Mouse (Mus musculus) CH12.LX (cell line): ENCODE results near the gene Mnd1. TPM values are rescaled to one million over a fixed set of nuclear protein-coding genes. Genes with fewer than 3 reads are reported as not detected.
A peak's percentile ranks its signal among the peaks of the same experiment; 100 is the strongest.

Experiments used
- DNase-seq: peaks from one replicate; pipeline ENCODE4 v3.0.0-alpha.2; 2013; ENCODE audit errors: extremely low read depth
- H3K27ac ChIP-seq: 2 replicates; pipeline ENCODE4 v1.5.1; 2012; ENCODE audit warnings: low read depth, mild to moderate bottlenecking, control low read depth, moderate library complexity; ENCODE audit not compliant: insufficient read depth
- H3K27me3 ChIP-seq: replicated peaks from 2 replicates; pipeline ENCODE3; 2012; ENCODE audit warnings: inconsistent platforms
- H3K36me3 ChIP-seq, 2 experiments: replicated peaks in 1 of 2; 2 replicates each; pipeline versions ENCODE3 to v1.6.1; 2012; ENCODE audit warnings: inconsistent platforms in 1 of 2, low read length in 1 of 2, mild to moderate bottlenecking in 1 of 2, mixed read lengths in 1 of 2, moderate library complexity in 1 of 2; ENCODE audit not compliant: control insufficient read depth in 1 of 2, insufficient read depth in 1 of 2
- H3K4me1 ChIP-seq, 2 experiments: 2 replicates each; pipeline ENCODE4 v1.6.1; 2012; ENCODE audit warnings: inconsistent platforms in 1 of 2, moderate library complexity in 1 of 2; ENCODE audit not compliant: insufficient read depth in 2 of 2, control insufficient read depth in 1 of 2
- H3K4me2 ChIP-seq: 2 replicates; pipeline ENCODE4 v1.6.1; 2012; ENCODE audit warnings: low read depth, mild to moderate bottlenecking, control low read depth; ENCODE audit not compliant: poor library complexity, insufficient read depth, severe bottlenecking
- H3K4me3 ChIP-seq, 3 experiments: fragments of 150-350 bp in 1 of 3; sonication (generic) in 1 of 3; replicated peaks in 1 of 3; 2 replicates each; pipeline versions ENCODE3 to v1.5.1; 2011 to 2012; ENCODE audit warnings: low read depth in 2 of 3, low read length in 2 of 3, mild to moderate bottlenecking in 2 of 3, moderate library complexity in 2 of 3, control low read depth in 1 of 3, improper control_type of control experiment in 1 of 3, inconsistent platforms in 1 of 3, mixed read lengths in 1 of 3; ENCODE audit not compliant: poor library complexity in 1 of 3
- H3K79me2 ChIP-seq: replicated peaks from 2 replicates; pipeline ENCODE4 v1.6.1; 2012; ENCODE audit warnings: mild to moderate bottlenecking, moderate library complexity; ENCODE audit not compliant: control insufficient read depth, poor library complexity, insufficient read depth, severe bottlenecking; ENCODE audit errors: extremely low read depth
- H3K9ac ChIP-seq: 2 replicates; pipeline ENCODE4 v1.6.1; 2012; ENCODE audit warnings: low read depth, mild to moderate bottlenecking, control low read depth, moderate library complexity; ENCODE audit not compliant: insufficient read depth
- H3K9me3 ChIP-seq: replicated peaks from 2 replicates; pipeline ENCODE3; 2012; ENCODE audit warnings: low read length, inconsistent platforms, mixed read lengths
- BHLHE40 ChIP-seq: IDR thresholded peaks from 2 replicates; pipeline ENCODE4 v1.6.1; 2011; ENCODE audit warnings: mild to moderate bottlenecking, low read depth, low read length, improper control_type of control experiment
- CHD1 ChIP-seq: IDR thresholded peaks from 2 replicates; pipeline ENCODE4 v1.6.1; 2012; ENCODE audit warnings: low read depth, low read length, improper control_type of control experiment, inconsistent platforms
- CHD2 ChIP-seq: IDR thresholded peaks from 2 replicates; pipeline ENCODE4 v1.6.1; 2011; ENCODE audit warnings: low read length, improper control_type of control experiment
- CTCF ChIP-seq, 2 experiments: IDR thresholded peaks in 1 of 2; conservative IDR thresholded peaks in 1 of 2; 2 replicates each; pipeline ENCODE4 v1.5.1; 2011 to 2012; ENCODE audit warnings: low read depth in 2 of 2, low read length in 2 of 2, improper control_type of control experiment in 1 of 2, inconsistent platforms in 1 of 2, mild to moderate bottlenecking in 1 of 2, moderate library complexity in 1 of 2
- EP300 ChIP-seq: IDR thresholded peaks from 2 replicates; pipeline ENCODE4 v1.6.1; 2011; ENCODE audit warnings: low read length, improper control_type of control experiment
- ETS1 ChIP-seq: conservative IDR thresholded peaks from 2 replicates; pipeline ENCODE4 v1.6.1; 2012; ENCODE audit warnings: low read depth, mild to moderate bottlenecking, inconsistent platforms, low read length, improper control_type of control experiment, moderate library complexity
- GABPA ChIP-seq: IDR thresholded peaks from 2 replicates; pipeline ENCODE4 v1.6.1; 2012; ENCODE audit warnings: low read depth, low read length, improper control_type of control experiment, inconsistent platforms; ENCODE audit not compliant: insufficient replicate concordance
- IRF4 ChIP-seq: IDR thresholded peaks from 2 replicates; pipeline ENCODE4 v1.6.1; 2014; ENCODE audit warnings: low read depth, mild to moderate bottlenecking, inconsistent platforms, low read length, improper control_type of control experiment
- JUN ChIP-seq: IDR thresholded peaks from 2 replicates; pipeline ENCODE4 v1.6.1; 2011; ENCODE audit warnings: low read depth, mild to moderate bottlenecking, low read length, improper control_type of control experiment, moderate library complexity; ENCODE audit not compliant: insufficient read depth
- JUND ChIP-seq: conservative IDR thresholded peaks from 2 replicates; pipeline ENCODE4 v1.6.1; 2011; ENCODE audit warnings: low read depth, low read length, improper control_type of control experiment
- KAT2A ChIP-seq: IDR thresholded peaks from 2 replicates; pipeline ENCODE4 v1.6.1; 2012; ENCODE audit warnings: low read length, improper control_type of control experiment, inconsistent platforms; ENCODE audit not compliant: insufficient replicate concordance
- MAFK ChIP-seq: IDR thresholded peaks from 2 replicates; pipeline ENCODE4 v1.6.1; 2011; ENCODE audit warnings: low read length, improper control_type of control experiment; ENCODE audit not compliant: insufficient replicate concordance
- MAZ ChIP-seq: IDR thresholded peaks from 2 replicates; pipeline ENCODE4 v1.6.1; 2012; ENCODE audit warnings: low read depth, mild to moderate bottlenecking, inconsistent platforms, low read length, improper control_type of control experiment, moderate library complexity
- MEF2A ChIP-seq: IDR thresholded peaks from 2 replicates; pipeline ENCODE4 v1.6.1; 2014; ENCODE audit warnings: low read depth, mild to moderate bottlenecking, inconsistent platforms, low read length, improper control_type of control experiment, borderline replicate concordance
- MXI1 ChIP-seq: IDR thresholded peaks from 2 replicates; pipeline ENCODE4 v1.6.1; 2011; ENCODE audit warnings: mild to moderate bottlenecking, low read depth, low read length, improper control_type of control experiment
- MYC ChIP-seq: IDR thresholded peaks from 2 replicates; pipeline ENCODE4 v1.6.1; 2011; ENCODE audit warnings: low read depth, mild to moderate bottlenecking, improper control_type of control experiment, low read length
- NRF1 ChIP-seq: IDR thresholded peaks from 2 replicates; pipeline ENCODE4 v1.6.1; 2014; ENCODE audit warnings: low read depth, mild to moderate bottlenecking, inconsistent platforms, low read length, improper control_type of control experiment, moderate library complexity
- POLR2A ChIP-seq: IDR thresholded peaks from 2 replicates; pipeline ENCODE4 v1.6.1; 2011; ENCODE audit warnings: low read depth, mild to moderate bottlenecking, improper control_type of control experiment, low read length
- POLR2AphosphoS2 ChIP-seq: IDR thresholded peaks from 2 replicates; pipeline ENCODE4 v1.6.1; 2011; ENCODE audit warnings: low read depth, low read length, improper control_type of control experiment
- RAD21 ChIP-seq: IDR thresholded peaks from 2 replicates; pipeline ENCODE4 v1.6.1; 2011; ENCODE audit warnings: low read depth, mild to moderate bottlenecking, low read length, improper control_type of control experiment, moderate library complexity
- RCOR1 ChIP-seq: conservative IDR thresholded peaks from 2 replicates; pipeline ENCODE4 v1.6.1; 2012; ENCODE audit warnings: low read depth, mild to moderate bottlenecking, inconsistent platforms, low read length, improper control_type of control experiment
- SMC3 ChIP-seq: IDR thresholded peaks from 2 replicates; pipeline ENCODE4 v1.6.1; 2011; ENCODE audit warnings: low read depth, low read length, improper control_type of control experiment
- TBP ChIP-seq: conservative IDR thresholded peaks from 2 replicates; pipeline ENCODE4 v1.6.1; 2011; ENCODE audit warnings: low read depth, low read length, improper control_type of control experiment
- TCF12 ChIP-seq: IDR thresholded peaks from 2 replicates; pipeline ENCODE4 v1.6.1; 2014; ENCODE audit warnings: low read depth, mild to moderate bottlenecking, inconsistent platforms, low read length, improper control_type of control experiment
- UBTF ChIP-seq: IDR thresholded peaks from 2 replicates; pipeline ENCODE4 v1.6.1; 2012; ENCODE audit warnings: low read depth, mild to moderate bottlenecking, inconsistent platforms, low read length, improper control_type of control experiment, moderate library complexity
- USF2 ChIP-seq: conservative IDR thresholded peaks from 2 replicates; pipeline ENCODE4 v1.6.1; 2011; ENCODE audit warnings: low read depth, low read length, improper control_type of control experiment
- ZC3H11A ChIP-seq: IDR thresholded peaks from 2 replicates; pipeline ENCODE4 v1.6.1; 2012; ENCODE audit warnings: low read depth, mild to moderate bottlenecking, inconsistent platforms, low read length, improper control_type of control experiment
- ZKSCAN1 ChIP-seq: IDR thresholded peaks from 2 replicates; pipeline ENCODE4 v1.6.1; 2012; ENCODE audit warnings: low read depth, inconsistent platforms, low read length, improper control_type of control experiment, borderline replicate concordance
- ZMIZ1 ChIP-seq: IDR thresholded peaks from 2 replicates; pipeline ENCODE4 v1.6.1; 2012; ENCODE audit warnings: low read depth, mild to moderate bottlenecking, inconsistent platforms, low read length, improper control_type of control experiment
- ZNF384 ChIP-seq: IDR thresholded peaks from 2 replicates; pipeline ENCODE4 v1.6.1; 2012; ENCODE audit warnings: low read depth, low read length, improper control_type of control experiment, inconsistent platforms
- dilution Hi-C: fragments of 300-500 bp; cut with MboI; formaldehyde crosslinking; loops from 2 replicates; pipeline ENCODE4 v1.14.3; 2020; ENCODE audit warnings: low sequenced_read_pairs; ENCODE audit not compliant: extremely low pct_unique_long_range_greater_than_20kb, extremely low pct_ligation_motif_present
- in situ Hi-C: fragments of 300-500 bp; cut with MboI; formaldehyde crosslinking; loops from 3 replicates; pipeline ENCODE4 v1.14.3; 2019; ENCODE audit warnings: low sequenced_read_pairs, low pct_ligation_motif_present, low pct_unique_long_range_greater_than_20kb, mixed read lengths
- polyA plus RNA-seq: library from polyadenylated mRNA; unstranded; fragments of >175 nt; gene quantifications from 2 replicates; pipeline ENCODE4 v1.2.1, GENCODE M21; 2012; ENCODE audit warnings: low read depth; ENCODE audit not compliant: insufficient read length
- total RNA-seq, 2 experiments: library from RNA; depleted of rRNA; stranded (reverse); fragments of 300-350 nt in 1 of 2; fragments of >200 nt in 1 of 2; gene quantifications; 2 replicates each; pipeline ENCODE4 v1.2.3; 2012 to 2014

The Mnd1 gene
- total and polyA plus RNA-seq, 3 experiments: 14.2 to 23.1 (median 19.0) TPM

- dilution Hi-C loops: no loop called here
- peak overlapping the region; percentile 42; the same call in 1 of the 2 replicates for H3K27ac ChIP-seq
These were observed 84.8 kb downstream of the Mnd1 start for GRCm38 (mm10) chr3:84070811-84071210.

GRCm38 (mm10) chr3:84068831-84069709 is 86.5 kb downstream of the Mnd1 start:
- no peaks in the 10 kb centered on the region for H3K36me3 ChIP-seq
- peak overlapping the region; percentile 32; the same call in 1 of the 2 replicates for H3K9ac ChIP-seq
- no peaks in the 10 kb centered on the region for H3K9me3 ChIP-seq
- in situ Hi-C loops (loop anchor here (25.0 kb wide), 1 partner anchor 243 kb away; the partner anchor contains the start of gene Trim2), dilution Hi-C loops (no loop called here)
- H3K27ac ChIP-seq: peak overlapping the region; percentile 92
- peaks cover 31 to 90% of the 10 kb centered on the region in 2 experiments for H3K4me1 ChIP-seq
- H3K4me3 ChIP-seq: peak overlapping the region in 1 of 3 experiments; percentile 33
- H3K27me3 ChIP-seq: no peaks in the 10 kb centered on the region
- peak overlapping the region; percentile 84 for H3K4me2 ChIP-seq
- H3K79me2 ChIP-seq: no peaks in the 10 kb centered on the region
- peak; percentile 85 for DNase-seq
- TF ChIP-seq MXI1 (0 out of 2 replicates have a peak, but pooled peaks have one; percentile 46), RCOR1 (peak; percentile 83; the same call in 1 of the 2 replicates), CHD2 (peak; percentile 21; the same call in 1 of the 2 replicates), EP300 (peak; percentile 82), BHLHE40 (peak; percentile 77), ZC3H11A (no peak), ZKSCAN1 (no peak), ZMIZ1 (no peak), CTCF (conservative IDR thresholded peaks at IDR 0.05 in 1 of 2, IDR thresholded peaks at IDR 0.05 in 1 of 2; ENCODE audit: low read depth in 2 of 2, low read length in 2 of 2) (no peak), TBP (peak; percentile 67; the same call in 1 of the 2 replicates), ETS1 (peak; percentile 65), MYC (0 out of 2 replicates have a peak, but pooled peaks have one; percentile 53), IRF4 (peak; percentile 70), MAFK (0 out of 2 replicates have a peak, but pooled peaks have one; percentile 8), UBTF (peak; percentile 62; the same call in 1 of the 2 replicates), GABPA (no peak), POLR2A (peak; percentile 44; the same call in 1 of the 2 replicates), TCF12 (peak; percentile 63; the same call in 1 of the 2 replicates)

More at GRCm38 (mm10) chr3:84070811-84071210, 84.8 kb downstream of the Mnd1 start:
- H3K36me3 ChIP-seq: no peaks in the 10 kb centered on the region
- no peak overlapping the region for H3K4me2 ChIP-seq
- no peak overlapping the region for H3K4me3 ChIP-seq
- no peak overlapping the region for H3K9ac ChIP-seq
- no peaks in the 10 kb centered on the region for H3K9me3 ChIP-seq
- H3K4me1 ChIP-seq: peaks cover 35 to 90% of the 10 kb centered on the region in 2 experiments
- TF ChIP-seq MYC (no peak), CTCF (conservative IDR thresholded peaks at IDR 0.05 in 1 of 2, IDR thresholded peaks at IDR 0.05 in 1 of 2; ENCODE audit: low read depth in 2 of 2, low read length in 2 of 2) (no peak), IRF4 (no peak), ZNF384 (no peak), CHD1 (no peak), GABPA (no peak), ETS1 (no peak), BHLHE40 (no peak), NRF1 (no peak), POLR2AphosphoS2 (no peak), USF2 (no peak), KAT2A (0 out of 2 replicates have a peak, but pooled peaks have one; percentile 32), JUND (no peak), SMC3 (no peak), JUN (no peak), TBP (no peak), MAFK (no peak), TCF12 (0 out of 2 replicates have a peak, but pooled peaks have one; percentile 23), POLR2A (no peak), ZC3H11A (no peak), ZKSCAN1 (no peak), MAZ (no peak), MEF2A (no peak), RCOR1 (0 out of 2 replicates have a peak, but pooled peaks have one; percentile 13), MXI1 (0 out of 2 replicates have a peak, but pooled peaks have one; percentile 21), ZMIZ1 (no peak), RAD21 (no peak), EP300 (no peak)
- in situ Hi-C loops: loop anchor here (5.0 to 25.0 kb wide), 2 partner anchors 39 to 241 kb away; partner anchors contain the start of gene Trim2
- no peaks in the 10 kb centered on the region for H3K79me2 ChIP-seq
- no peaks in the 10 kb centered on the region for H3K27me3 ChIP-seq
- DNase-seq: peak; percentile 68
